Comparison of ENCODE assay signal across 18 mouse cellular contexts in genomic region chr15:78595468-78595867, GRCm38 (mm10). TPM values are rescaled to one million over a fixed set of nuclear protein-coding genes. Genes with fewer than 3 reads are reported as not detected.
DNase-seq lines count a peak whose midpoint lies in the region; ATAC-seq and TF ChIP-seq lines count a peak whose summit lies in the region.
"Had no signal": no experiment of that assay in that cellular context is flagged by ENCODE, and none has a peak within 500 bp of the region (broad histone marks: within the 10 kb centered on the region; RNA-seq: fewer than 3 reads in every experiment).

No protein-coding gene starts in this region.

- H3K4me2 ChIP-seq in heart, postnatal 0 days (ENCODE audit: low read depth, low read length): no peak overlapping the region
- no peak overlapping the region for H3K4me2 ChIP-seq in midbrain, postnatal 0 days (ENCODE audit: low read depth, low read length, poor library complexity, severe bottlenecking)
- no peak overlapping the region for H3K4me2 ChIP-seq in midbrain, embryonic 13.5 days (replicated peaks)
- H3K4me2 ChIP-seq: embryonic facial prominence, embryonic 13.5 days; hindbrain, embryonic 14.5 days had no signal

- no peak for DNase-seq in heart, postnatal 0 days (ENCODE audit: low spot score)
- DNase-seq in heart, postnatal 10 days: no peak
- no peak for DNase-seq in midbrain, postnatal 0 days (ENCODE audit: low spot score)
- DNase-seq in midbrain, embryonic 10.5 days (ENCODE audit: low spot score): no peak
- DNase-seq in MEL (ENCODE audit: low read depth, low spot score): peak; percentile 19
- no peak for DNase-seq in yolk sac, embryonic 10.5 days (ENCODE audit: low spot score)
- DNase-seq: cerebellum, adult 18-20 months; kidney, adult 18-20 months; left cerebral cortex, postnatal 4 days; midbrain, embryonic 14.5 days; thymus, postnatal 14 days had no signal

- H3K4me1 ChIP-seq in heart, postnatal 0 days (ENCODE audit: control insufficient read depth, insufficient read depth): no peaks in the 10 kb centered on the region
- H3K4me1 ChIP-seq in midbrain, postnatal 0 days (ENCODE audit: insufficient read depth, low read length): no peaks in the 10 kb centered on the region
- peaks cover 8% of the 10 kb centered on the region for H3K4me1 ChIP-seq in midbrain, embryonic 10.5 days
- peaks cover 0 to 11% of the 10 kb centered on the region in 2 experiments; a peak in 2 of 4 replicates for H3K4me1 ChIP-seq in MEL (ENCODE audit: control insufficient read depth in 1 of 2, insufficient read depth in 2 of 2, low read length in 2 of 2)
- peaks cover 9% of the 10 kb centered on the region for H3K4me1 ChIP-seq in small intestine, adult 2 months (ENCODE audit: control insufficient read depth, insufficient read depth, insufficient read length, low read length)
- no peaks in the 10 kb centered on the region for H3K4me1 ChIP-seq in midbrain, embryonic 13.5 days (replicated peaks)

- ATAC-seq in heart, postnatal 0 days (ENCODE audit: insufficient read depth, low read depth): no peak
- no peak for ATAC-seq in midbrain, postnatal 0 days (ENCODE audit: low FRiP score)
- no peak for ATAC-seq in midbrain, embryonic 13.5 days

- whole genome bisulfite sequencing in heart, postnatal 0 days: 72% methylated on average over 5 of the region's 5 CpGs
- 71% methylated on average over 5 of the region's 5 CpGs for WGBS in midbrain, postnatal 0 days
- 68% methylated on average over 5 of the region's 5 CpGs for WGBS in midbrain, embryonic 10.5 days
- WGBS in small intestine, adult 2 months: 64% methylated on average over 5 of the region's 5 CpGs
- 70% methylated on average over 5 of the region's 5 CpGs for WGBS in midbrain, embryonic 13.5 days

- intact Hi-C loops in heart, postnatal 10 days (cut with DNase I): no loop called here

- no peak overlapping the region for H3K4me3 ChIP-seq in heart, postnatal 0 days (ENCODE audit: low read depth, low read length)
- H3K4me3 ChIP-seq in midbrain, postnatal 0 days (ENCODE audit: low read depth, low read length): no peak overlapping the region
- H3K4me3 ChIP-seq in midbrain, embryonic 10.5 days: no peak overlapping the region
- no peak overlapping the region for H3K4me3 ChIP-seq in MEL (ENCODE audit: control insufficient read depth in 1 of 2, insufficient read depth in 1 of 2, low read depth in 2 of 2, low read length in 2 of 2)
- no peak overlapping the region for H3K4me3 ChIP-seq in small intestine, adult 2 months (ENCODE audit: low read depth, low read length)
- no peak overlapping the region for H3K4me3 ChIP-seq in midbrain, embryonic 13.5 days (replicated peaks)
- H3K4me3 ChIP-seq: embryonic facial prominence, embryonic 13.5 days had no signal

- no peaks in the 10 kb centered on the region for H3K36me3 ChIP-seq in heart, postnatal 0 days (replicated peaks; ENCODE audit: control insufficient read depth, insufficient read depth, low read length)
- H3K36me3 ChIP-seq in midbrain, postnatal 0 days (ENCODE audit: insufficient read depth, low read length): no peaks in the 10 kb centered on the region
- no peaks in the 10 kb centered on the region for H3K36me3 ChIP-seq in midbrain, embryonic 10.5 days
- H3K36me3 ChIP-seq in MEL (ENCODE audit: control insufficient read depth in 1 of 2, insufficient read depth in 2 of 2, low read length in 2 of 2): no peaks in the 10 kb centered on the region
- no peaks in the 10 kb centered on the region for H3K36me3 ChIP-seq in small intestine, adult 2 months (ENCODE audit: control insufficient read depth, insufficient read depth, low read length)
- no peaks in the 10 kb centered on the region for H3K36me3 ChIP-seq in midbrain, embryonic 13.5 days
- H3K36me3 ChIP-seq: embryonic facial prominence, embryonic 13.5 days had no signal

- H3K9me3 ChIP-seq in heart, postnatal 0 days (replicated peaks; ENCODE audit: control insufficient read depth, low read length): no peaks in the 10 kb centered on the region
- no peaks in the 10 kb centered on the region for H3K9me3 ChIP-seq in midbrain, postnatal 0 days (ENCODE audit: low read length)
- H3K9me3 ChIP-seq in midbrain, embryonic 10.5 days (replicated peaks): no peaks in the 10 kb centered on the region
- H3K9me3 ChIP-seq in MEL (replicated peaks; ENCODE audit: insufficient read depth, low read length): no peaks in the 10 kb centered on the region
- H3K9me3 ChIP-seq in midbrain, embryonic 13.5 days: no peaks in the 10 kb centered on the region
- H3K9me3 ChIP-seq: embryonic facial prominence, embryonic 13.5 days had no signal

- H3K79me2 ChIP-seq in MEL (ENCODE audit: control insufficient read depth, insufficient read depth, low read length, poor library complexity): no peaks in the 10 kb centered on the region

- TF ChIP-seq CTCF in heart, postnatal 0 days (IDR thresholded peaks at IDR 0.05; ENCODE audit: low read depth): peak; percentile 0; the same call in 1 of the 2 replicates
- peak; percentile 41 for TF ChIP-seq CTCF in midbrain, postnatal 0 days (IDR thresholded peaks at IDR 0.05)
- peak; percentile 48 to 62 (median 56) for TF ChIP-seq CTCF in MEL (IDR thresholded peaks at IDR 0.05 in 2 of 3, conservative IDR thresholded peaks at IDR 0.05 in 1 of 3; ENCODE audit: control insufficient read depth in 1 of 3, insufficient read depth in 1 of 3, low read depth in 2 of 3, low read length in 3 of 3, poor library complexity in 1 of 3, severe bottlenecking in 1 of 3)
- peak; percentile 35; the same call in 1 of the 2 replicates for TF ChIP-seq CTCF in small intestine, adult 2 months (IDR thresholded peaks at IDR 0.05; ENCODE audit: extremely low read depth, insufficient read length, insufficient replicate concordance, low read depth, low read length)

- no peak overlapping the region for H3K9ac ChIP-seq in heart, postnatal 0 days (replicated peaks; ENCODE audit: low read depth, low read length)
- H3K9ac ChIP-seq in midbrain, postnatal 0 days (replicated peaks; ENCODE audit: low read length, poor library complexity, severe bottlenecking): no peak overlapping the region
- no peak overlapping the region for H3K9ac ChIP-seq in MEL (ENCODE audit: control insufficient read depth, low read depth, low read length, poor library complexity, severe bottlenecking)
- H3K9ac ChIP-seq in midbrain, embryonic 13.5 days (replicated peaks): no peak overlapping the region
- H3K9ac ChIP-seq: embryonic facial prominence, embryonic 13.5 days; hindbrain, embryonic 14.5 days had no signal

- H3K27me3 ChIP-seq in heart, postnatal 0 days (ENCODE audit: control insufficient read depth, insufficient read depth, low read length): no peaks in the 10 kb centered on the region
- H3K27me3 ChIP-seq in midbrain, postnatal 0 days (ENCODE audit: insufficient read depth, low read length): no peaks in the 10 kb centered on the region
- no peaks in the 10 kb centered on the region for H3K27me3 ChIP-seq in midbrain, embryonic 10.5 days (ENCODE audit: low read depth, poor library complexity, severe bottlenecking)
- no peaks in the 10 kb centered on the region for H3K27me3 ChIP-seq in MEL (ENCODE audit: control insufficient read depth in 1 of 2, insufficient read depth in 2 of 2, low read length in 2 of 2)
- H3K27me3 ChIP-seq in small intestine, adult 2 months (ENCODE audit: control insufficient read depth, insufficient read depth, low read length): no peaks in the 10 kb centered on the region
- H3K27me3 ChIP-seq in midbrain, embryonic 13.5 days: no peaks in the 10 kb centered on the region
- H3K27me3 ChIP-seq: embryonic facial prominence, embryonic 13.5 days had no signal

- TF ChIP-seq RAD21 in MEL (IDR thresholded peaks at IDR 0.05; ENCODE audit: low read depth, low read length): no peak

- TF ChIP-seq EP300 in heart, postnatal 0 days (IDR thresholded peaks at IDR 0.05; ENCODE audit: low read depth): no peak
- TF ChIP-seq EP300 in MEL (IDR thresholded peaks at IDR 0.05; ENCODE audit: low read depth in 1 of 2, low read length in 2 of 2): no peak

- no peak for TF ChIP-seq POLR2A in MEL (IDR thresholded peaks at IDR 0.05; ENCODE audit: control insufficient read depth in 1 of 2, insufficient read depth in 1 of 2, low read depth in 1 of 2, low read length in 2 of 2, poor library complexity in 1 of 2)
- TF ChIP-seq POLR2A in small intestine, adult 2 months (IDR thresholded peaks at IDR 0.05; ENCODE audit: low read depth, low read length): no peak

- H3K27ac ChIP-seq in heart, postnatal 0 days (ENCODE audit: low read depth): no peak overlapping the region
- H3K27ac ChIP-seq in midbrain, postnatal 0 days (ENCODE audit: low read depth, low read length): no peak overlapping the region
- H3K27ac ChIP-seq in midbrain, embryonic 10.5 days (replicated peaks): no peak overlapping the region
- no peak overlapping the region for H3K27ac ChIP-seq in MEL (ENCODE audit: control insufficient read depth, low read depth, low read length)
- no peak overlapping the region for H3K27ac ChIP-seq in small intestine, adult 2 months (ENCODE audit: insufficient read depth, low read depth, low read length)
- H3K27ac ChIP-seq in midbrain, embryonic 13.5 days: no peak overlapping the region
- H3K27ac ChIP-seq: embryonic facial prominence, embryonic 13.5 days; hindbrain, embryonic 14.5 days had no signal

RNA-seq across cellular contexts. Expression of gene Cyth4, which starts 1.4 kb away (rescaled TPM):
- 4.3 and 6.0 TPM in 2 replicates for total RNA-seq in heart, postnatal 0 days (2014; rRNA removed; ENCODE audit: low replicate concordance)
- 2.8 and 3.1 TPM in 2 replicates for polyA plus RNA-seq in heart, postnatal 0 days (2015; fragmentation: Nextera tagmentation; extraction: Ambion mirVana)
- 1 to 10 TPM; 4.8 to 6.9 TPM for total RNA-seq in heart, postnatal 10 days (2021)
- total RNA-seq in midbrain, postnatal 0 days (2014; rRNA removed): 5.9 and 7.2 TPM in 2 replicates
- 4.5 and 6.3 TPM in 2 replicates for polyA plus RNA-seq in midbrain, postnatal 0 days (2015; fragmentation: Nextera tagmentation; extraction: Ambion mirVana)
- polyA plus RNA-seq in midbrain, embryonic 10.5 days (2016; fragmentation: Nextera tagmentation; extraction: Ambion mirVana): 5.9 and 6.7 TPM in 2 replicates
- total RNA-seq in MEL (2012; rRNA removed): 8.7 and 9.2 TPM in 2 replicates
- 10 to 100 TPM in 1 of 2 experiments, not detected in 1; 23.5 TPM for polyA plus RNA-seq in MEL (2012; ENCODE audit: insufficient read depth in 1 of 2, insufficient read length in 2 of 2, low read depth in 1 of 2, low replicate concordance in 2 of 2, missing spikeins in 1 of 2)
- polyA plus RNA-seq in small intestine, adult 2 months (2012; rRNA removed): 11.2 and 12.7 TPM in 2 replicates
- polyA plus RNA-seq in midbrain, embryonic 13.5 days (2015; fragmentation: Nextera tagmentation; extraction: Ambion mirVana): 3.7 and 5.8 TPM in 2 replicates

RNA-seq across cellular contexts. Expression of gene Rac2, which starts 22.9 kb away (rescaled TPM):
- total RNA-seq in heart, postnatal 0 days (2014; rRNA removed; ENCODE audit: low replicate concordance): 3.1 and 6.5 TPM in 2 replicates
- polyA plus RNA-seq in heart, postnatal 0 days (2015; fragmentation: Nextera tagmentation; extraction: Ambion mirVana): 4.0 and 5.6 TPM in 2 replicates
- 1 to 10 TPM; 4.6 to 4.7 TPM for total RNA-seq in heart, postnatal 10 days (2021)
- total RNA-seq in midbrain, postnatal 0 days (2014; rRNA removed): 1.7 and 2.6 TPM in 2 replicates
- 4.3 and 4.9 TPM in 2 replicates for polyA plus RNA-seq in midbrain, postnatal 0 days (2015; fragmentation: Nextera tagmentation; extraction: Ambion mirVana)
- polyA plus RNA-seq in midbrain, embryonic 10.5 days (2016; fragmentation: Nextera tagmentation; extraction: Ambion mirVana): 9.1 and 9.5 TPM in 2 replicates
- total RNA-seq in MEL (2012; rRNA removed): 257 and 268 TPM in 2 replicates
- 100 to 1,000 TPM; 772 to 881 TPM for polyA plus RNA-seq in MEL (2012; ENCODE audit: insufficient read depth in 1 of 2, insufficient read length in 2 of 2, low read depth in 1 of 2, low replicate concordance in 2 of 2, missing spikeins in 1 of 2)
- 37.0 and 136 TPM in 2 replicates for polyA plus RNA-seq in small intestine, adult 2 months (2012; rRNA removed)
- 3.2 and 5.6 TPM in 2 replicates for polyA plus RNA-seq in midbrain, embryonic 13.5 days (2015; fragmentation: Nextera tagmentation; extraction: Ambion mirVana)

RNA-seq across cellular contexts. Expression of gene Sstr3, which starts 51.0 kb away (rescaled TPM):
- 0.04 TPM in 1 of 2 replicates, not detected in the other for total RNA-seq in heart, postnatal 0 days (2014; rRNA removed; ENCODE audit: low replicate concordance)
- 0.12 and 0.19 TPM in 2 replicates for polyA plus RNA-seq in heart, postnatal 0 days (2015; fragmentation: Nextera tagmentation; extraction: Ambion mirVana)
- under 1 TPM in 1 of 2 experiments, not detected in 1; 0.20 TPM for total RNA-seq in heart, postnatal 10 days (2021)
- 1.1 and 2.4 TPM in 2 replicates for total RNA-seq in midbrain, postnatal 0 days (2014; rRNA removed)
- polyA plus RNA-seq in midbrain, postnatal 0 days (2015; fragmentation: Nextera tagmentation; extraction: Ambion mirVana): 0.49 and 0.65 TPM in 2 replicates
- 0.02 TPM in 1 of 2 replicates, not detected in the other for polyA plus RNA-seq in midbrain, embryonic 10.5 days (2016; fragmentation: Nextera tagmentation; extraction: Ambion mirVana)
- total RNA-seq in MEL (2012; rRNA removed): not detected in 2 replicates
- polyA plus RNA-seq in MEL (2012; ENCODE audit: insufficient read depth in 1 of 2, insufficient read length in 2 of 2, low read depth in 1 of 2, low replicate concordance in 2 of 2, missing spikeins in 1 of 2): not detected
- 0.44 and 1.4 TPM in 2 replicates for polyA plus RNA-seq in small intestine, adult 2 months (2012; rRNA removed)
- 0.15 and 0.26 TPM in 2 replicates for polyA plus RNA-seq in midbrain, embryonic 13.5 days (2015; fragmentation: Nextera tagmentation; extraction: Ambion mirVana)
- total RNA-seq: common myeloid progenitor, adult 5-6 weeks; granulocyte monocyte progenitor cell, adult 5-6 weeks had no signal
- polyA plus RNA-seq: embryonic facial prominence, embryonic 13.5 days; heart, embryonic 16.5 days had no signal

Comparison
In these comparisons a context has a peak if more than half of its experiments do, and no peak if none do; other contexts are left out.
1. CTCF ChIP-seq: peak in every context shown above with its lines; median percentile 56 in MEL; 41 in midbrain, postnatal 0 days; 35 in small intestine, adult 2 months; 0 in heart, postnatal 0 days.